Mouse (Mus musculus): ENCODE measurements around the gene Slc48a1.

The Slc48a1 gene

GRCm38 (mm10) chr15:97778311-97779098 lies at the start of gene Slc48a1:
TSS of gene Slc48a1 (plus strand) at chr15:97778520.
- in situ Hi-C loops (cut with MseI, MboI): loop anchor here in 1 of 2 experiments (5.0 kb wide), 1 partner anchor 61 kb away; no protein-coding TSS in a partner anchor

- in situ Hi-C loops (cut with MseI, MboI): no loop called here
Observed at GRCm38 (mm10) chr15:97728804-97729203, 49.5 kb upstream of the Slc48a1 start.

DNA sequence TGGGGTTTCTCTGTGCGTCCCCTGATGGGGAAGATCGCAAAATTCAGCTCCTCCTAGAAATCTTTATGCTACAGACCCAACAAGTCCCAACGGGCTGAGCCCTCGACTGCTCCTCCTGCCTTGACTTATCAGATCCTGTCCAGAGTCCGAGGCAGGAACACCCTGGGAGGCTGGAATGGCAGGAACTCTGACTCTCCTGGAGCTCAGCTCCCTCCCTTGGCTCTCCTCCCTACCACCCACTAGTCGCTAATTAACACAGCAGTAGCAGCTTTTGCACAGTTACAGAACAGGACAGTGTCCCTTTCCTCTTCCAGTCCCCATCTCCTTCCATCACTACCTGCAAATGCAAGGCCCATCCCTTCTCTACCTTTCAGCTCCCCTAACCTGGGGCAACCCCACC lies 48.0 kb upstream of the Slc48a1 start:
- in situ Hi-C loops (cut with MseI, MboI): no loop called here

DNA sequence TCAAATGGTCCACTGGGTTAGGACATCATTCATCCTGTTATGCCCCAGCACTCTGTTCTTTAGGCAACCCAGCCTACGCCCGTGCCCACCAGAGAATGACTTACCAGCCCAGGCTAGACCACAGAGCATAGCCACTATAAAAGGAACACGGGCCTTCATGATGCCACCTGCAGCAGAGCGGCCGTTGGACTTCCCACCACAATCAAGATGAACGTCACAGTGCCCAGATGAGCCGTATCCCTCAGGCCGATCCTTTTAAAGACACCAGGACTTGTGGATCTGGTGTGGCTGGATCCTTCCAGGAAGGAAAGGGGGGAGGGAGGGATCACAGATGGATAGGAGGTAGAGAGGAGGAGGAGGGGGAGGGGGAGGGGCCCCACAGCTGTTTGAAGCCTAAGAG lies 47.2 kb upstream of the Slc48a1 start, which contains the start of gene Endou:
Gene Endou, minus strand, starts transcription at position 229 of the 400 bp plus-strand sequence.
- in situ Hi-C loops (cut with MseI, MboI): no loop called here

DNA sequence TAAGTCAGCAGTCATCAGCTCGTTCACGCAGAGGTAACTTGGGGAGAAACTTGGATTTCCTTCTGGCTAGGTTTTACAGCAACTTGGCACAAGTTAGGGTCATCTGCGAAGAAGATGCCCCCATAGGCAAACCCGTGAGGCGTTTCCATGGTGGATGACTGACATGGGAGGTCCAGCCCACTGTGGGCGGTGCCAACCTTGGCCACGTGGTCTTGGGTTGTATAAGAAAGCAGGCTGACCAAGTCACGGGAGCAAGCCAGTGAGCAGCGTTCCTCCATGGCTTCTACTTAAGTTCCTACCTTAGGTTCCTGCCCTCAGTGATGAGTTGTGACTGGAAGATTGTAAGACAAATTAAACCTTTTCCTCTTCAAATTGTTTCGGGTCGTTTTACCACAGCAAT lies 46.3 kb upstream of the Slc48a1 start:
- in situ Hi-C loops (cut with MseI, MboI): no loop called here

DNA sequence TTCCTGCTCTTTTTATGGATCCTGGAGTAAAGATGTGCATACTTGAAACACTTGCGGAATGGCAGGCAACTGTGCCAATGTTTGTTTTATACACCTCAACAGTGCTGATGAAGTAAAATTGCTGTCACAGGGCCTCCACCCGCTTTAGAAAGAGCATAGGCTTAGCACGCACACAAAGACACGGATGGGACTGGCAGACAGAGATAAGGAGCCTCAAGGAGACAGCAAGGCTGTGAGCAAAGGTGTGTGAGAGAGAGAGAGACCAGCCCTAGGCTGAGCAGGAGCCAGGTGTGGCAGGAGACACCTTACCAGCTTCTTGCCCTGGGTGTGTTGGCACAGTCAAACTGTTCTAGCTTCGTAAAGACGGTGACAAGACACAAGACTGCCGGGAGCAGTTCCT lies 39.4 kb upstream of the Slc48a1 start:
- in situ Hi-C loops (cut with MseI, MboI): no loop called here

DNA sequence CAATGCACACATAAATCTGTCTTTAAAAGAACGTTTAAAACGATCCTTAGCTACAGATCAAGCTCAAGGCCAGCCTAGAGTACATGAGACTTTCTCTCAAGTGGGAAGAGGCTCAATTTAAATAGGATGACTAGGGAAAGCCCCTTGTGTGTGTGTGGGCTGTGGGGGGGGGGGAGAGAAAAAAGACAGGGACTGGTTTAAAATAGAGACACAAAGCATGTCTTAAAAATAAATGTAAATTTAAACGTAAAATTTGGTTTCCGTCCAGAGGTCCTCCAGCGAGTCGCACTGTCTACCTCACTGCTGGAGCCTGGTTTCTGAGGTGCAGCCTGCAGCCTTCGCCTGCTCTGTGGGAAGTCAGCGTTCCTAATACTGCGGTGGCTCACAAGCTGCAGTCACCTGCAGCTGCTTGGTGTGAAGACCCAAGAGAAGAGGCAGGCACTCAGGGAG lies 38.0 kb upstream of the Slc48a1 start:
- in situ Hi-C loops (cut with MseI, MboI): no loop called here

GRCm38 (mm10) chr15:97741662-97742061 lies 36.7 kb upstream of the Slc48a1 start:
- in situ Hi-C loops (cut with MseI, MboI): no loop called here

GRCm38 (mm10) chr15:97742074-97742473 lies 36.2 kb upstream of the Slc48a1 start:
- in situ Hi-C loops (cut with MseI, MboI): no loop called here

DNA sequence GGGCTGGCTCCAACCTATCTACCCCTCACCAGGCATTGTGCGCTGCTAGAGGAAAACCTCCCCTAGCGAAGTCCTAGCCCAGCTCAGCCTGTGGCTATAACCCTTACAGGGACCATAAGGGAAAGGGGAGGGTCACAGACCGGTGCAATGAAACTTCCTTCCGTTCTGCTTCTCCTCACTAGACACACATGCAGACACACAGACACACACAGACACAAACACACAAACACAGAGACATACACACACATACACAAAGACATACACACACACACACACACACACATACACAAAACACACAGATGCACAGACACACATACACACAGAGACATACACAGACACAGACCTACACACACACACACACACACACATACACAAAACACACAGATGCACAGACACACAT lies 35.7 kb upstream of the Slc48a1 start:
- in situ Hi-C loops (cut with MseI, MboI): no loop called here

DNA sequence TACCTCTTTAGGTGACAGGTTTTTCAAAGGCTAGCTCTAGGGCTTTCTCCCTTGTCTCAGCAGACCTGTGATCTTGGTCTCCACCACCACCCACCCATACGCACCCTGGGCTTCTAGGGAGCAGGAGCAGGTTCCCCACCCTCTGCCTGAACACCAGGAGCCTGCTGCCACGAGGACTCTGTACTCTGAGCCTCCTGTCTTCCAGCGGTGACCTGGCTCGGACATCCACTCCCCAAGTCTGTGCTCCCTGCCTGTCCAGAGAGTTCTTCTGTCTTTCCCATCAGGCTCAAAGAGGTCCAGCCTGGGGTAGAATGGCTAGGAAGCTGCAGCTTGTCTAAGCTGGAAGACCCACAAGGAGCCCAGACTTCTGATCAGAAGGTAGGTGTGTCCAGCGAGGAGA lies 35.1 kb upstream of the Slc48a1 start:
- in situ Hi-C loops (cut with MseI, MboI): no loop called here

DNA sequence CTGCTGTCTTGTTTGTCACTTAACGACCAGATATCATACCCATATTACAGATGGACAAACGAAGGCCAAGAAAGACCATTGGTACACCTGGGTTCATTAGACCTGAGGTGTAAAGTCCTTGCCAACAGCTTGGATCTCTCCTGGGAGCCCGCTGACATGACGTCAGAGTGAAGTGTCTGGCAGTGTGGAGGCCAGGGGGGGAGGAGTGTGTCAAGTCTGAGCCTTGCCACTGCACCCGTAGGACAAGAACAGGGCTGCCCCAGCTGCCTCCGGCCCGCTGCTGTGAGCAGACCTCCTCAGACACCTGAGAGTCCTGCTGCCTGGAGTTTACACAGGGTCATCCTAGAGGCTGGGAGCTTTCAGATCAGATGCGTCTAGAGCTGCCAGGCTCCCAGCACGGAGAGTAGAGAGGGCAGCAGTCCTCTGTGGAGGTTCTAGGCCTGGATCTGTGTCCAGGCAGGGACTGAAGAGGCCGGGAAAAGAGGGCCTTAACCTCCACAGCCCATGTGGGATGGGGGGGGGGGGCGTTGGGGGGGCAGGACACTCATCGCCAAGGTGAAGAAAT lies 34.3 kb upstream of the Slc48a1 start:
- in situ Hi-C loops (cut with MseI, MboI): no loop called here

DNA sequence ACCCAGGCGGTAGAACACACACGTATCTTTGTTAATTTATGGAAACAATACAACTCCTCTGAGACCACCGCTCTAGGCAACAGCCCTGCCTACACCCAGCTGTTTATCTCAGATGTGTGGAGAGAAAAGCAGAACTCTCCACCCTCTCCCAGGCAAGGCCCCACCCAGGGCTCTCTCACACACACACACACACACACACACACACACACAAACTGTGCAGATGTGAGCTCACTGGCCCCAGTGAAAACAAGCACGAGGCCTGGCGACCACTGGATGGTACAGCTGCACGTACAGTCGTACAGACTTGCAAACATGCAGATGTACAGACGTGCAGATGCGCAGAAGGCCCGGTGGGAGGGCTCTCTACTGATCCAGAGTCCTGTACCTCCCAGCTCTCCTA lies 33.4 kb upstream of the Slc48a1 start:
- in situ Hi-C loops (cut with MseI, MboI): loop anchor here in 1 of 2 experiments (5.0 kb wide), 1 partner anchor 37 kb away; no protein-coding TSS in a partner anchor

DNA sequence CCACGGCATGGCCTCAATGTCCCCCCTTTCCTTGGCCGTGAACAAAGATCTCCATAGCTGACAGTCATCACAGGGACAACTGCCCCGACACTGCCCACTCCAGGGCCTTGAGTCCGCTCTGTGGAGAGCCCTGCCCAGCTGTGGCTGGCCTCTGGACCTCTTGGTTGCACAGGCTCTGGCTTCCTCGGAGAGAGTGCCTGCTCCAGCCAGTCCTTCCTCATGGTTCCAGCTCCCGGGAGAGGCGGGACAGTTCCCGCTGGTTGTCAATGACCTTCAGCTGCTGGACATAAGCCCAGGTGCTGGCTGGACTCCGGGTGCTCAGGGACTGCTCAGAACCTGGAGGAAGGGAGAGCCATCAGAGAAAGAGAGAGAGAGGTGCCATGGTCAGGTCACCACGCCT lies 33.0 kb upstream of the Slc48a1 start:
- in situ Hi-C loops (cut with MseI, MboI): loop anchor here in 1 of 2 experiments (5.0 kb wide), 1 partner anchor 37 kb away; no protein-coding TSS in a partner anchor

GRCm38 (mm10) chr15:97746278-97746677 lies 32.0 kb upstream of the Slc48a1 start:
- in situ Hi-C loops (cut with MseI, MboI): loop anchor here in 1 of 2 experiments (5.0 kb wide), 1 partner anchor 36 kb away; no protein-coding TSS in a partner anchor

GRCm38 (mm10) chr15:97746748-97747147 lies 31.6 kb upstream of the Slc48a1 start:
- in situ Hi-C loops (cut with MseI, MboI): loop anchor here in 1 of 2 experiments (5.0 kb wide), 1 partner anchor 36 kb away; no protein-coding TSS in a partner anchor

GRCm38 (mm10) chr15:97747486-97747885 lies 30.8 kb upstream of the Slc48a1 start:
- in situ Hi-C loops (cut with MseI, MboI): loop anchor here in 1 of 2 experiments (5.0 kb wide), 1 partner anchor 35 kb away; no protein-coding TSS in a partner anchor

DNA sequence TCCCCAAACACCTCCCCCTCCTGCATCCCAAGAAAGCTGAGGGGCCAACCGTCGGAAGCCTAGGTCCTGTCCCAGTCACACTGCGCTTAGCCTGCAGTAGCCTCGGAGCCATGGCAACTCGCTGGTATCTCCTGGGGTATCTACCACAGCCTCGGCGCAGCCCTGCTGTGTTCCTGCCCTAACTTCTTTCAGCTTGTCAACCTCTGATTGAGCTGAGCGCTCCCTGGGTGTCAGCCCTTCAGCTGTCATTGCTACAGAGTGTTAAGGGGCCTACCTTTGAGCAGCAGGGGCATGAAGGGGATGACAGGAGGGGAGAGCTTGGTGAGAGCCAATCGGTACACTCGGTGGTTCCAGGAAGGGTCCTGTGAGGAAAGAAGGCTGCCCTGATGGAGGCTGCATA lies 30.0 kb upstream of the Slc48a1 start:
- in situ Hi-C loops (cut with MseI, MboI): loop anchor here in 1 of 2 experiments (5.0 kb wide), 1 partner anchor 34 kb away; no protein-coding TSS in a partner anchor

GRCm38 (mm10) chr15:97748964-97749363 lies 29.4 kb upstream of the Slc48a1 start:
- in situ Hi-C loops (cut with MseI, MboI): loop anchor here in 1 of 2 experiments (5.0 kb wide), 1 partner anchor 33 kb away; no protein-coding TSS in a partner anchor

DNA sequence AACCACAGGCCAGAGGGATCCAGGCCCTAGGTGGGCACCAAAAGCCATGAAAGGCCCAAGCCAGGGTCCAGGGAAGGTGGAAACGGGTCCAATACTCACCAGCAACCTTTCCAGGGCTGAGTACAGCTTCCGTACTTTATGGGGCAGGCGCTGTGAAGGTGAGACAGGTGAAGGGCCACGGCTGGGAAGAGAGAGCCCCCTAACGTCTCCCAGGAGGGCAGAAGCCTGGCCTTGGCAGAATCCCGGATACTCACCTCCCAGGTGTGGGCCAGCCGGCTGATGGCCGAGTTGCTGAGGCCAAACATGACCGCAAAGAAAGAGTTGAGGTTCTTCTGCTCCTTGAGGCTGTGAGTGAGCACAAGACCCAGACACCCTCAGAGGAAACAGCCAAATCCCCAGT lies 28.9 kb upstream of the Slc48a1 start:
- in situ Hi-C loops (cut with MseI, MboI): loop anchor here in 1 of 2 experiments (5.0 kb wide), 1 partner anchor 33 kb away; no protein-coding TSS in a partner anchor

- in situ Hi-C loops (cut with MseI, MboI): loop anchor here in 1 of 2 experiments (5.0 kb wide), 1 partner anchor 32 kb away; no protein-coding TSS in a partner anchor
Observed at GRCm38 (mm10) chr15:97749841-97750240, 28.5 kb upstream of the Slc48a1 start.

- in situ Hi-C loops (cut with MseI, MboI): no loop called here
Observed at GRCm38 (mm10) chr15:97750697-97751096, 27.6 kb upstream of the Slc48a1 start.

All from mouse trophoblast stem cell (cell line).